Mouse (Mus musculus) kidney, adult 2 months (tissue): ENCODE data around the gene Sectm1b. TPM values are rescaled to one million over a fixed set of nuclear protein-coding genes. Genes with fewer than 3 reads are reported as not detected.

ENCODE experiments used
- DNase-seq: peaks from one replicate; pipeline ENCODE4 v3.0.0; 2021
- H3K27ac ChIP-seq: fragments of 200-500 bp; 2 replicates; pipeline ENCODE4 v1.5.1; 2012; ENCODE audit warnings: low read depth, low read length, control low read depth, inconsistent platforms; ENCODE audit not compliant: insufficient read depth
- H3K27me3 ChIP-seq: fragments of 200-500 bp; replicated peaks from 2 replicates; pipeline ENCODE4 v1.6.1; 2012; ENCODE audit warnings: mild to moderate bottlenecking, moderate library complexity, low read length, inconsistent platforms; ENCODE audit not compliant: control insufficient read depth, insufficient read depth
- H3K36me3 ChIP-seq: fragments of 200-500 bp; 2 replicates; pipeline ENCODE4 v1.6.1; 2012; ENCODE audit warnings: mild to moderate bottlenecking, moderate library complexity, low read length, inconsistent platforms; ENCODE audit not compliant: control insufficient read depth, insufficient read depth
- H3K4me1 ChIP-seq: fragments of 200-500 bp; 2 replicates; pipeline ENCODE4 v1.6.1; 2011; ENCODE audit warnings: low read length; ENCODE audit not compliant: control insufficient read depth, insufficient read depth
- H3K4me3 ChIP-seq: fragments of 200-500 bp; 2 replicates; pipeline ENCODE4 v1.5.1; 2011; ENCODE audit warnings: mild to moderate bottlenecking, low read depth, low read length, control low read depth; ENCODE audit not compliant: insufficient read depth
- CTCF ChIP-seq: fragments of 200-500 bp; conservative IDR thresholded peaks from 2 replicates; pipeline ENCODE4 v1.5.1; 2011; ENCODE audit warnings: low read depth, mild to moderate bottlenecking, control low read depth, low read length, moderate library complexity, mixed read lengths; ENCODE audit not compliant: insufficient read depth, insufficient read length
- POLR2A ChIP-seq: fragments of 200-500 bp; IDR thresholded peaks from one replicate; pipeline ENCODE4 v1.6.1; 2011; ENCODE audit warnings: low read depth, low read length, control low read depth
- WGBS: fragments of 180-500 bp; shearing (Covaris S2); methylation state at CpG from one replicate; pipeline ENCODE4 v1.1.7; 2018; 5-methylcytosine and 5-hydroxymethylcytosine counted together
- polyA plus RNA-seq: library from polyadenylated mRNA; depleted of rRNA; stranded (reverse); fragments of >200 nt; gene quantifications from 2 replicates; pipeline ENCODE4 v1.2.3, GENCODE M21; 2012

Gene Sectm1b
- polyA plus RNA-seq, 1 experiment, result 75.2 TPM

DNA sequence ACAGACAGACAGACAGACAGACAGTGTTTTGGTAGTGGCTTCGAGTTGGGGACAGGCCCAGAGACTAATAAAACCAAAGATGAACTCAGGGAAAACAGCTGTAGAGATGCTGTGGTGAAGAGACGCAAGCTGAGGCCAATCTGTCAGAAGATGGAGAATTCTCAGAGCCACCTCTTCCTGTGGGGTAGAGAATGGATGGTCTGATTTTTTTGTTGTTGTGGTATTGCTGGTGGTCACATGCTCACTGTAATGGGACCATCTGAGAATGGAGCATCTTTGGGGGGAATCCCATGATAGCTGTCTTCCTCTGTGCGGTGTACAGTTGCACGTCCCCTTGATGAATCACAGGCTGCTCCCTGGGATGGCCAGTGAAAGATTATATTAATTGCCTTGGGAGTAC lies 20.9 kb downstream of the Sectm1b start:
- Histone ChIP-seq H3K4me1 (no peaks in the 10 kb centered on the region), H3K4me3 (no peak overlapping the region), H3K27ac (no peak overlapping the region), H3K36me3 (no peaks in the 10 kb centered on the region), H3K27me3 (no peaks in the 10 kb centered on the region)
- TF ChIP-seq POLR2A (no peak), CTCF (no peak)
- DNase-seq, result no peak
- WGBS, result 69% methylated on average over 4 of the region's 4 CpGs

DNA sequence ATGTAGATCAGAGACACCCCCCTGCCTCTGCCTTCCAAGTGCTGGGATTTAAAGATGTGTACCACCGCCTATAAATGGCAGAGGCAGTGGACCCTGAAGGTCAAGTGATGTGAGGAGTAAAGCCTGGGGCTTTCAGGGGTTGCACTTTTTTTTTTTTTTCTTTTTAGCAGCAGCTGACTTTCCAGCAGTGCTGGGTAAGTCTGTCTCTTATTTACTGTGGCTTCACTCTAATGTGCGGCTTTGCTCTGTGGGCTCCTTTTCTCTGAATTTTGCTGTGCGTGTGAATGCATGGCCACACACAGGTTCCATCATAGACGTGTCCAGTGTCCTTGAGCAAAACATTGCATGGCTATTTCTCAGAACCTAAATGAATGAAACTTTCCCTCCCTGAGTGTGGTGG lies 21.7 kb downstream of the Sectm1b start:
- H3K27ac ChIP-seq, result no peak overlapping the region
- H3K4me3 ChIP-seq, result no peak overlapping the region
- no peaks in the 10 kb centered on the region for H3K36me3 ChIP-seq
- 68% methylated on average over 4 of the region's 4 CpGs for WGBS
- no peaks in the 10 kb centered on the region for H3K27me3 ChIP-seq
- DNase-seq, result no peak
- TF ChIP-seq POLR2A (no peak), CTCF (no peak)
- H3K4me1 ChIP-seq, result no peaks in the 10 kb centered on the region

DNA sequence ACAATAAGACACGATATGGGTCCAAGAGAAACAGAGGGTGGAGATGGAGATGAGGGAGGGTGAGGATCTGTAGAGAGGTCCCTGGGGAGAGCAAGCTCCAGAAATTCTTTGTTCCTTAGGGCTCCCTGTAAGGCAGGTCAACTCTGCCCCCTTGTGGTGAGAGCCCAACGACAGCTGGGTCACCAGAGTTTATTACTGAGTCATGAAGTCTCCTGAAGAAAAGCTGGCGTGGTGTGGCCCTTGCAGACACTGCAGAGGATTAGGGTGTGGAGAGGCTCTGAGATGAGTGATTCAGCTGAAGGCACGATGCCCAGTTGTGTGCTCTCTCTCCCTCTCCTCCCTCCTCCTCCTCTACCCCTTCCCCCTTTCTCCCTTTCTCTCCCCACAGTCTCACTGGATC lies 22.2 kb downstream of the Sectm1b start:
- H3K4me1 ChIP-seq, result no peaks in the 10 kb centered on the region
- no peak overlapping the region for H3K4me3 ChIP-seq
- H3K36me3 ChIP-seq, result no peaks in the 10 kb centered on the region
- H3K27me3 ChIP-seq, result no peaks in the 10 kb centered on the region
- no peak overlapping the region for H3K27ac ChIP-seq
- DNase-seq, result peak; percentile 82
- peak; percentile 87 for TF ChIP-seq CTCF
- no peak for TF ChIP-seq POLR2A
- WGBS, result 3% methylated on average over 4 of the region's 4 CpGs

DNA sequence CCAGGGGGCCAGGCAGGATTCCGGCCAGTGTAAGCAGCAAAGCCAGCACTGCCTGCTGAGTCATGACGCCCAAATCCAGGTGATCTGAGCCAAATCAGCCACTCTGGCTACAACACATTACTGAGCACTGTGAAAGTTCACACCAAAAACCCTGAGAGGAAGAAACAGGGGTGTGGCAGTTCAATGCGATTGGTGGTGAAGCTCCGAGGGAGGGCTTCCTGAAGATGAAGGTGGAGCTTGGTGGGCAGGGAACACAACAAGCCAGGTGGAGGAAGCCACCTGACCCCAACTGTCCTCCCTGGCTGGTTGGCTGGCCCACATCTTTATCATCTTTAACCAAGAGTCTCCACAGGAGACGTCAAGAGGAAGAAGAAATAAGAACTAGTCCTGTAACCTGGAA lies 24.1 kb downstream of the Sectm1b start, which contains the start of gene Cd7:
Cd7 (minus strand) TSS at position 117 of the 400 bp plus-strand sequence.
- no peaks in the 10 kb centered on the region for H3K4me1 ChIP-seq
- H3K4me3 ChIP-seq, result no peak within 1 kb of the TSS
- H3K27me3 ChIP-seq, result no peaks in the 10 kb centered on the region
- no peak for DNase-seq
- WGBS, result 78% methylated on average over 5 of the region's 5 CpGs
- no peak within 1 kb of the TSS for H3K27ac ChIP-seq
- no peaks in the 10 kb centered on the region for H3K36me3 ChIP-seq
- no peak for TF ChIP-seq POLR2A

DNA sequence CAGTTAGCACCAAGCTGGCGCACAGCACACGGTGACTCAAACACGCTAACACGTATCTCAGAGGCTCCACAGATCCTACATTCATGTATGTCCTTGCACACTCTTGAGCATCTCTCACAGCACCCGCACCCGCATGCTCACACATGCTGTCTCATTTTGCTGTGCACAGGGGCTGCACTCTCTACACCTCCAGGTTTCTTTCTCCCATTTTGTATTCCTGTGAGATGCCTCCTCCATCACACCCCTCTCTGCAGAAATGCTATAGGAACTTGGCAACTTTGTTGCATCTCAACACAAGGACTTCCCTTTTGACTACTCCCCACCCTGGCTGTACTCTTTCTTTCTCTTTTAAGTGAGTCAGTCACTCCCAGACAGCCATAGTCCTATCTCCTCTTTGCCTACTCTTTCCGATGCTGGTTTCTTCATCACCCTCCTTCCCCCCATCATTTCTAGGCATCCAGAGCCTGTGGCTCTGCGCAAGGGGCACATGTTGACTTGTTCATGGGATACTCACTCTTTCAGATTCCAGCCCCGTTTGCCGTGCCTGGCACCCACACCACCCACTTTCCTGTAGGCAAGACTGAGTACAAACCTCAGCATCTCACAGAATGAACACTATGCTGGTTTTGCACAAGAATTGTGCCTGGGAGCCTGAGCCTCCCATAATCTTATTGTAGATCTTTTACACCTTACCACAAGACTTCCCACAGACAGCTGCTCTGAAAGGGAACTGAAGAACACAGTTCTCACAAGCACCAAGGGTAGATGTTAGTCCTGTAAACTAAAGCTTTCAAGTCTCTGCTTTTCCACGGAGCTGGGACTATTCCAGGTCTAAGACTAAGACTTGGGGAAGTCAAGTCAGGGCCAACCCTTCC lies 24.8 kb downstream of the Sectm1b start:
- no peak overlapping the region for H3K4me3 ChIP-seq
- TF ChIP-seq POLR2A, result no peak
- no peak for TF ChIP-seq CTCF
- 89% methylated on average over 11 of the region's 11 CpGs for WGBS
- no peaks in the 10 kb centered on the region for H3K27me3 ChIP-seq
- no peak overlapping the region for H3K27ac ChIP-seq
- no peak for DNase-seq
- no peaks in the 10 kb centered on the region for H3K4me1 ChIP-seq
- H3K36me3 ChIP-seq, result no peaks in the 10 kb centered on the region

DNA sequence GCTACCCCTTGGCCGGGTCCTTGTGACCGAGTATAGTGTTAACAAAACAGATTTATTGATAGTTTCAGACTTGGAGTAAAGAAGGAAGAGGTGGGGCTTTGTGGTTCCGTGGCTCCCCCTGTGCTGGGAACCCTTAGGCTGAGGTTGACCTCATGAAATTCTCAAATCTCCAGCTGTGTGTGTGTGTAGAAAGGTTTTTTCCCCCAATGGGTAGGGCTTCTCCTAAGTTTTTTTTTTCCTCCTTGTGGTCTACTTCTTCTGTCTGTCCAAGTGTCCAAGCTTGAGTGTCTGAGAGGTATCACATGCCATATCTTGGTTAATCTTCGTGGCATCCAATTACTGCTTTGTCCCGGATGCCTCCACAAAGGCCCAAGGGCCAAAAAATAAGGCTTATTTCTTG lies 30.3 kb downstream of the Sectm1b start:
- Histone ChIP-seq H3K36me3 (no peaks in the 10 kb centered on the region), H3K27me3 (no peaks in the 10 kb centered on the region), H3K4me1 (no peaks in the 10 kb centered on the region), H3K27ac (no peak overlapping the region), H3K4me3 (no peak overlapping the region)
- DNase-seq, result no peak
- TF ChIP-seq POLR2A (no peak), CTCF (no peak)
- WGBS, result 73% methylated on average over 5 of the region's 5 CpGs

DNA sequence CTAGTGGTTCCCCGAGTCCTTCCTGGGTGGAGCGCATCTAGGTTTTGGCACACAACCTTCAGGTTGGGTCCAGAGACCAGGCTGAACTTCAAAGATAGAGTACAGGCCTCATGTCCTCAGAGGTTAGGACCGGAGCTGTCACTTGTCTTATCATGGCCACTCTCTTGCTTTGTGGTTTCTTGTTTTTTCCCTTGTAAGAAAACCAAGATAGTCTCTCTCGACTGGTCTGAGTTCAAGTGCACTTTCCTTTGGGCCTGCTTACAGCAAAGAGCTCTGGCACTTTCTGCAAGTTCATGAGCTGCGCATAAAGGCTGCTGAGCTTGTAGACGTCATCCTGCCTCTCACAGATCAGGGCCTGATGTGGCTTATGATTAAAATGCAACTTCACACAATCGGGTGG lies 36.1 kb downstream of the Sectm1b start:
- no peak overlapping the region for H3K4me3 ChIP-seq
- no peaks in the 10 kb centered on the region for H3K27me3 ChIP-seq
- no peak overlapping the region for H3K27ac ChIP-seq
- H3K4me1 ChIP-seq, result no peaks in the 10 kb centered on the region
- WGBS, result 85% methylated on average over 7 of the region's 7 CpGs
- TF ChIP-seq CTCF (no peak), POLR2A (no peak)
- DNase-seq, result no peak
- no peaks in the 10 kb centered on the region for H3K36me3 ChIP-seq
